Mouse (Mus musculus) midbrain, embryonic 12.5 days (tissue): ENCODE results near the gene Metap1. TPM values are rescaled to one million over a fixed set of nuclear protein-coding genes. Genes with fewer than 3 reads are reported as not detected.

Source experiments
- microRNA counts: library from miRNA; unstranded; fragments of <30 nt; microRNA quantifications from one replicate; lab custom pipeline; 2017
- microRNA-seq: library from miRNA; unstranded; fragments of <30 nt; microRNA quantifications from one replicate; pipeline ENCODE4, GENCODE M21; 2017
- polyA plus RNA-seq: library from polyadenylated mRNA; unstranded; fragments of >200 nt; fragmentation: Nextera tagmentation; extraction: Ambion mirVana; gene quantifications from 2 replicates; pipeline ENCODE4 v1.2.1, GENCODE M21; 2016

The Metap1 gene
- polyA plus RNA-seq, 1 experiment from 2014 or later: 42.8 TPM

MicroRNAs within 50 kb of the gene (microRNA counts, 519-probe panel; counts per million panel counts)
- not detected for microRNA mmu-miR-1956 (lab: Ali Mortazavi, UCI)

Small RNA genes within 50 kb of the gene (microRNA-seq; reads per million reads assigned to microRNA genes)
- gene Mir1956: not detected

Other genes starting within 250 kb of the Metap1 start
- 0.16 and 0.34 TPM in 2 replicates for gene Adh1, start 228.5 kb downstream of the Metap1 start, polyA plus RNA-seq
- gene Adh6a, start 176.2 kb downstream of the Metap1 start, polyA plus RNA-seq: not detected in 2 replicates
- 0.10 and 0.17 TPM in 2 replicates for gene Adh6b, start 147.7 kb downstream of the Metap1 start, polyA plus RNA-seq
- gene Adh4, start 74.0 kb downstream of the Metap1 start, polyA plus RNA-seq: not detected in 2 replicates
- gene Adh5, start 46.4 kb downstream of the Metap1 start, polyA plus RNA-seq: 244 and 245 TPM in 2 replicates
- gene Eif4e, start 36.7 kb upstream of the Metap1 start, polyA plus RNA-seq: 348 and 357 TPM in 2 replicates